Mouse (Mus musculus) liver, embryonic 11.5 days (tissue): Measurements from ENCODE around the gene Zdhhc12. TPM values are rescaled to one million over a fixed set of nuclear protein-coding genes. Genes with fewer than 3 reads are reported as not detected.

Experiments
- polyA plus RNA-seq: library from polyadenylated mRNA; unstranded; fragments of >200 nt; fragmentation: Nextera tagmentation; extraction: Ambion mirVana; gene quantifications from 2 replicates; pipeline ENCODE4 v1.2.1, GENCODE M21; 2014

Gene Zdhhc12
- polyA plus RNA-seq, 1 experiment from 2014 or later = 53.7 TPM

Other genes with a start within 250 kb of the Zdhhc12 start
- 49.0 and 54.3 TPM in 2 replicates for gene Cercam, start 224.5 kb downstream of the Zdhhc12 start, polyA plus RNA-seq
- gene Odf2, start 204.4 kb downstream of the Zdhhc12 start, polyA plus RNA-seq = 81.7 and 83.4 TPM in 2 replicates
- gene Gle1, start 158.2 kb downstream of the Zdhhc12 start, polyA plus RNA-seq = 58.0 and 62.8 TPM in 2 replicates
- 40.4 and 50.2 TPM in 2 replicates for gene Sptan1, start 128.1 kb downstream of the Zdhhc12 start, polyA plus RNA-seq
- gene Wdr34, start 44.8 kb downstream of the Zdhhc12 start, polyA plus RNA-seq = 22.1 and 25.1 TPM in 2 replicates
- 641 and 659 TPM in 2 replicates for gene Set, start 36.3 kb downstream of the Zdhhc12 start, polyA plus RNA-seq
- gene Pkn3, start 16.0 kb downstream of the Zdhhc12 start, polyA plus RNA-seq = 9.6 and 10.2 TPM in 2 replicates
- 4.7 and 6.2 TPM in 2 replicates for gene Zer1, start 30.9 kb upstream of the Zdhhc12 start, polyA plus RNA-seq
- gene Tbc1d13, start 40.1 kb upstream of the Zdhhc12 start, polyA plus RNA-seq = 6.9 and 9.2 TPM in 2 replicates
- 27.1 and 29.1 TPM in 2 replicates for gene Endog, start 77.8 kb upstream of the Zdhhc12 start, polyA plus RNA-seq
- gene Spout1, start 84.8 kb upstream of the Zdhhc12 start, polyA plus RNA-seq = 85.0 and 87.2 TPM in 2 replicates
- 17.7 and 18.2 TPM in 2 replicates for gene Kyat1, start 112.2 kb upstream of the Zdhhc12 start, polyA plus RNA-seq
- gene Lrrc8a, start 144.1 kb upstream of the Zdhhc12 start, polyA plus RNA-seq = 21.4 and 21.7 TPM in 2 replicates
- gene Gm28035, start 146.9 kb upstream of the Zdhhc12 start, polyA plus RNA-seq = 0.16 and 0.23 TPM in 2 replicates
- gene Phyhd1, start 172.6 kb upstream of the Zdhhc12 start, polyA plus RNA-seq = 10.5 and 11.7 TPM in 2 replicates
- gene Gm28038, start 187.4 kb upstream of the Zdhhc12 start, polyA plus RNA-seq = not detected in 2 replicates
- gene Dolk, start 192.7 kb upstream of the Zdhhc12 start, polyA plus RNA-seq = 24.2 and 25.6 TPM in 2 replicates
- gene Nup188, start 192.7 kb upstream of the Zdhhc12 start, polyA plus RNA-seq = 60.1 and 64.5 TPM in 2 replicates